Mouse (Mus musculus) layer of hippocampus, adult 8-10 months (tissue): Measurements from ENCODE around the gene S100a5. TPM values are rescaled to one million over a fixed set of nuclear protein-coding genes. Genes with fewer than 3 reads are reported as not detected.
A peak's percentile ranks its signal among the peaks of the same experiment; 100 is the strongest.

Experiments
- DNase-seq, 2 experiments: peaks; one replicate each; pipeline ENCODE4 v3.0.0; 2022; ENCODE audit warnings: low spot score in 2 of 2
- total RNA-seq, 4 experiments: library from RNA; stranded (reverse); gene quantifications; 2 replicates each; pipeline ENCODE4 v1.2.4; 2022

The S100a5 gene
- total RNA-seq, 4 experiments from 2014 or later, result not detected

DNA sequence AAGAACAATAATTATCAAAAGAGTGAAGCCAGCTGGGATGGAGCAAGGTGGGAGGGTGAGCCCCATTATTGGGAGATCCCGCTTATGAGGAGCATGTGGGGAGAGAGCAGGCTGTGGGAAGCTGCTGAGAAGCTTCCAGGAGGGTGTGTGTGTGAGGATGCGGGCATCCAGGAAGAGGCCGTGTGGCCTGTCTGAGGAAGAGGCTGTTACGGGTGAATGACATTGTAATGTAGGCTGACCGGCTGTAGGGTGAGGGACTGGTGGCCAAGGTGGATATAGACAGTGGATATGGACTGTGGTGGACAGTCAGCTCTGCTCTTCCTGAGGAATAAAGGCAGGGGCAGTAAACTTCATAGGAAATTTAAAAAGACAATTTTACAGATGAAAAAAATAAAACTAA, 17.2 kb downstream of the S100a5 start:
- DNase-seq, result no peak

DNA sequence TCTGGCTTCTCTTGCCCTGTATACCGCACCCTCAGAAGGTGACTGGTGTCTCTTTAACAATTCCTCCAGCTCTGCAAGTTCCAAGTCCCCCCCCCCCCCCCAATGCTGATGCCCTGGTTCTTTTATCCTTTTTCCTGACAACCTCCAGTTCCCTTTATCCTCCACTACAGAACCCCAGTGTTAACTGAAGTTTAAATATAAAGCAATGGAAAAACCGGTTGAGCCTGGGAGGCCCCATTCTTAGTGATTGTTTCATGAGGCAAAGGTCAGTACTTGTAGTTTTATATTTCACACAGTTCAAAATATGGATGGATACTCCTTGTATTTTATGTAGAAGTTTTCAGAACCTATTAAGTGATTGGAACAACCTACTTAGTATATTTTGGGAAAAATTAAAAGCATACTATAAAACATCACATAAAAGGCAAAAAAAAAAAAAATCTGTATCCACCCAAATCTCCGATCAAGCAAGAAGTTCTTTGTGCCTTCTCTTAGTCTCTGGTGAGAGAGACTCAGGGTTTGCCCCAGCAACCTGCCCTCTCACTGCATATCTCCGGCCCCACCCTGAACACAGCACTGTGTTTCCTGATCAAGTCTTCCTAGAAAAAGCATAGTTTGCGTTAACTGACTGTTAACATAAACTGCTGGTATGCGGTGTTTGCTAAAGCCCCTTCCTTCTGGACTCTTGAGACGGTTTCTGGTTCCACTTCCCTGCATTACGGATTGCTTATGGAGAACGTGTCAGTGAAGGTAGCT, 18.1 kb downstream of the S100a5 start:
- DNase-seq, result no peak

DNA sequence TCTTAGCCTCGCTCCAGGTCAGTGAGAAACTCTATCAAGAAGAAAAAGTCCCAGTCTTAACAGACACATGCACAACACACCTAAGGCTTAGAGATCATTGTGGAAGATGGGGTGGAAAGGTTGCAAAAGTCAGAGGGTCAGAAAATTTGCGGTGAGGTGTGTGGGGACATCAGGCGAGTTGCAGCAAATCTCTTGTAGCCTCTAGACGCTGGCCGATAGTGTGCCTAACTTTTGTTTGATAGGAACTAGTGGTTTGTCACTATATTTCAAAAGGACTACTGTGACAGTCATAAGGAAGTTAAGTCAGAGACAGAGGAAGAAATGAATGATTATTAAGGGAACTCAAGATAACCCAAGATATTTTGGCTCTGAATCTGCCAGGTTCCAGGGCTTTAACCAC, 19.0 kb downstream of the S100a5 start:
- no peak for DNase-seq

DNA sequence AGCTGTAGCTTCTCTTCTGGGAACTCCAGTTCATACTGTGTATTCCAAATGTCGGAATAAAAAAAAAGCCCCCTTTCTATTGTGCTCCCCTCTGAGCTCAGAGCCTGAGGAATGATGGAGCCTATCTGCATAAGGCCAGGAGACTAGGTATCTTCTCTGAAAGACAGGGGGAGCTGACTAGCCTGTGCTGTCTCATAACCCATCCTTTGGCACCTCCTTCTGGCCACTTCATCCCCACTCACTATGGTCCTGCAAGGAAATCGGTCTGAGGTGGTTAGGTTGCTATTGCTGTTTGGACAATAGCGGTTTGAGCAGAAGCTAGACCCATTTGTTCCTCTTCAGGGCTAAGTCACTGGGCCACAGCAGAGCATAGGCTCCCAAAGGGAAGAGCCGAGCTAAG, 19.5 kb downstream of the S100a5 start:
- no peak for DNase-seq

DNA sequence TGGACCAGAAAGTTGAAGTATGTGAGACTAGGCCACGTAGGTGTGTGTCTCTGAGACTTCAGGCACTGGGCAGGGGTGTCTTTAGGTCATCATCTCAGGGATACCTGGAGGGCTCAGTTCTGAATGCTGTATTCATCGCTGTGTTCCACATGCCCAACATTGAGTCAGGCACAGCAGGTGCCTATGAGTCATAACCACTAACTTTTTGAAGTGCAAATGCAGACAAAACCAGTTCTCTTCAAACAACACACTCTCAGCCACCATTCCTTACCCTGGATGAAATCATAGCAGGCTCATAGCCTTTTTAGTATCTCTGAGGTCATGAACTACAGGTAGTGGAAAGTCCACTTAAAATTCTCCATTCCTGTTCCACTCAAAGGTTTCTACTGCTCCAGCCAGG, 21.0 kb downstream of the S100a5 start:
- DNase-seq, result no peak

DNA sequence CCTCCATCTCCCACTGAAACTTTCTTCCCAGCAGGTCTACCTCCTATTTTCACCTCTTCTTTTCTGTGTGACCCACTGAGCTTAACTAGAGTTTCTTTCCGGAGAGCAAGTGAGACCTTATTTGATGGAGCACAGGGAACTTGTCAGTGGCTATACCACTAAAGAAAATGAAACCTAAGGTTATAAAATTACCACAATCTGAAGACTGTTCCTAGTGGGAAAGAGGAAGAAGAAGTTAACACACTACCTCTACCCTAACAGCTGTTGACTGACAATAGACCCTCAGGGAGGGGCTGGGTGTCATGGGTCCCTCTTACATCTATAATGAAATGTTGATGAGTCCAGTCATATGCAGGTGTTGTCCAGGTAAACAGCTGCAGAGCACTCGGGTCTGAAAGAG, 23.7 kb downstream of the S100a5 start:
- DNase-seq, result no peak

DNA sequence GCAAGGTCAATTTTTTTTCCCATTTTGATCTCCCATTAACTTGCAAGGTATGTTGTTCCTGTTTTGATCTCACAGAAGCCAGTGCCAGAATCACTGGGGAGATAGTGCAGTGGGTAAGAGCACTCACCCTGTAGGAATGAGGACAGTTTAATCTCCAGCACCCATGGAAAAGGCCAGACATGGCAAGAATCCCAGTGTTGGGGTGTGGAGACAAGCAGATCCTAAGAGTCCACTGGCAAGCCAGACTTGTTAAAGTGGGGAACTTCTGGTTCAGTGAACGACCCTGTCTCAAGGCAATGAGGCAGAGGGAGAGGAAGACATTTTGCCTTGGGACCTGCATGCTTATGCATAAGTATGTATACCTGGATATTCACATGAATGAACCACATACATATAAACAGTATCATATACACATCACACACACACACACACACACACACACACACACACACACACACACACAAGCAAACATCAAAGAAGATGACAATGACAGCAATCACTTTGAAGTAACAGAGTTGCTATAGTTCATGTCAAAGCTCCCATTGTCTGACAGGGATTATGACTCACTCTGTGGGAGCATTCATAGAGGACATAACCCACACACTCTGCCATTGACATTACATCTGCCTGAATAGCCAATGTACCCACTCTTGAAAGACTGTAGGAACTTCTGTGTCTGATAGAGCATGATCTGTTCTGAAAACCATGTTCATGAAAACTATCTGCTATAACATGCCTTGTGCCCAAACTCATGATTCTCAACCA, 30.4 kb downstream of the S100a5 start:
- no peak for DNase-seq

DNA sequence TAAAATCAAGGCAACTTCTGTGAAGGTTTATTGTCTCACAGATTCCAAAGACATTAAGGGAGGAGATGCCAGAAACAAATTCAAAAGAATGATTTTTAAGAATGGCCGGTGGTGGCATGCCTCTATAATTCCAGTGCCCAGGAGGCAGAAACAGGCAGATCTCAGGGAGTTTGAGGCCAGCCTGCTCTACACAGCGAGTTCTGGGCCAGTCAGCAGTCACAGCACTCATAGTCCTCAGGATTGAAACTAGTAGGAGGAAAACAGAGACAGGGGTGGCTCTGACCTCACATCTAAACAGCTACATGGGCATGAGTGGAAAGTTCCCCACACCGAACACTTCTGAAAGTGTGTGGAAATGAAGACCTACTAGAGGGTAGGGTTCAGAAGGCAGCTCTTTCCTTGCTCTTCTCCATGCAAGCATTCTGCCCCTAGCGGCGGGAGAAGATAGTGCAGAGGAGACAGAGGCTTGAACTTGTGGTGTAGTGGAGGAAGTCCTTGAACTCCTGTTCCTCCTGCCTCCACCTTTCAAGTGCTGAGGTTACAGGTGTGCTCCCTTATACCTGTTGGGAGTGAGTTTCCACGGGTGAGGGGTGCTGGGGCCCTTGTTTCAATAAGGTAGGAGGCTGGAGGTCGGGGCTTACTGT, 31.3 kb downstream of the S100a5 start:
- no peak for DNase-seq

DNA sequence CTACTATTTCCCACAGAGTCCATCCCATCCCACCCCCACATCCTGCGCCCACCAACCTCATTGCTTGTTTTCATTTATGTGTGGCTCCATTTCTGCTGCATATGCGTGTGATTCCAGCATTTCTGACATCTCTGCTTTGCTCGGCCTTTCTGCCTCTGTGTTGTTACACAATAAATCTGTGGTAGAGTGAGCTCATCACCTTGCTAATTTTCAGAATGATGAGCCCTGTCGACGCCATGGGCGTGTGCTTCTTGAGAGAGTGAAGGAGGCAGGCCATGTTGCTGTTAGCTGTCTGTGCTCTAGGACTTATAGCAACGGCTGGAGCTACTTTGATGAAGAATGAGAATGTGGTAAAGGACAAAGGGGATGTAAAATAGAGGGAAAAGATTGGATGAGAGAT, 32.7 kb downstream of the S100a5 start:
- no peak for DNase-seq

DNA sequence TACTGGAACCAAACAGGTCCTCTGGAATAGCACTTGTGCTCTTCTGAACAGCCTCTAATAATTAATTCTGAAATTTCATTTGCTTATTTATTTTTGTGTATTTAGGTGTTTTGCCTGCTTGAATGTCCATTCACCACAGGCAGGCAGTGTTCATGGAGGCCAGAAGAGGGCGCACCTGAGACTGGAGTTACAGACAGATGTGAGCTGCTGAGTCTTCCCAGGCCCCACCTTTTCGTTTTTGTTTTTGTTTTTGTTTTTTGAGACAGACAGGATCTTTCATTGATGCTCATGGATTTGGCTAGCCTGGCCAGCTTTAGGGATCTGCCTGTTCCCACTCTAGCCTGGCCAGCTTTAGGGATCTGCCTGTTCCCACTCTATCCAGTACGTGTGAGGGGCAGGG, 35.9 kb downstream of the S100a5 start:
- peak in 1 of 2 experiments; percentile 30 for DNase-seq

DNA sequence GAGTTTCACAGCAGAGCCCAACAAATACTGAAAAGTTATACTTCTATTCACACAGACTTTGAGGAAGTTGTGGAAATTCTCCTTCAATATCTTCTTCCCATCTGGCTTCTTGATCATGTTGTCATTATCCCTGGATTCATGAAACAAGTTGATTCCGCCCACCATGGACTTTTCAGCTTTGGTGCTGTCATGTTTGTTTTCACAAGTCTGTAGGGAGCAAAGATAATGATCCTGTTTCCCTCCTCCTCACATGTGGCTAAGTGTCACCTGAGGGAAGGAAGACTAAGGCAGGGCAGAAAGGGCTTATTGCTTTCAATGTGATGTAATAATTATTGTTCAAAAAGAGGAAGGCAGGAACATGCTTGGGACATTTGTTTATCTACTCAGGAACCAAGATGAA, 39.0 kb downstream of the S100a5 start:
- no peak for DNase-seq

DNA sequence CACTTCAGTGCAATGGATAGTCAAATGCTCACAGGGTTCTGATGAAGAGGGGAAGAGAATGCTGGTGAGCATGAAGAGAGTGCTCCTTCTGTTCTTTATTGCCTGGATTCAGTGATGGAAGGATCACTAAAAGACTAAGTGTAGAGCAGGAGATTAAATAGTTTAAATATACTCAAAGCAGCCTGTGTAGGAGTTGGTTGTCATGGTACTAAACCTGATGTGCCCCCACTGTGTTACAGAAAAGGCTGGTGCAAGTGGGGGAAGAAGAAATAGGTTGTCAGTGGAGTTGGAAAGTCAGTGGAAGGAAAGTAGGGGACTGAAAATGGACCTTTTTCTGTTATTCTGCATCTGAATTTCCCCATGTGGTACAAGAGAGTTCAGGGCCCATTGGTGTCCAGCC, 40.7 kb downstream of the S100a5 start:
- no peak for DNase-seq

DNA sequence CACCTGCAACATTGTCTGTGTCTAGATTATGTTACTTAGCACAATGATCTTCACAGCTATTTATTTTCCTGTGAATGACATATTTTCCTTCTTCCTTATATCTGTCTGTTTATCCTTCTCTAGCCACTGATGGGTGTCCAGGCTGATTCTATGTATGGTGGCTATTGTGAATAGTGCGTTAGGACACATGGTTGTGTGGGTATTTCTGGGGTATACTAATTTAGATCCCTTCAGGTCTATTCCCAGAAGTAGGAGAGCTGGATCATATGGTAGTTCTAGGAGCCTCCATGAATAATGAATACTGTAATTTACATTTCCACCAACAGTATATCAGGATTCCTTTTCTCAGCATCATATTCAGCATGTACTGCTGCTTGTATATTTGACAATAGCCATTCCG, 41.5 kb downstream of the S100a5 start:
- DNase-seq, result no peak

DNA sequence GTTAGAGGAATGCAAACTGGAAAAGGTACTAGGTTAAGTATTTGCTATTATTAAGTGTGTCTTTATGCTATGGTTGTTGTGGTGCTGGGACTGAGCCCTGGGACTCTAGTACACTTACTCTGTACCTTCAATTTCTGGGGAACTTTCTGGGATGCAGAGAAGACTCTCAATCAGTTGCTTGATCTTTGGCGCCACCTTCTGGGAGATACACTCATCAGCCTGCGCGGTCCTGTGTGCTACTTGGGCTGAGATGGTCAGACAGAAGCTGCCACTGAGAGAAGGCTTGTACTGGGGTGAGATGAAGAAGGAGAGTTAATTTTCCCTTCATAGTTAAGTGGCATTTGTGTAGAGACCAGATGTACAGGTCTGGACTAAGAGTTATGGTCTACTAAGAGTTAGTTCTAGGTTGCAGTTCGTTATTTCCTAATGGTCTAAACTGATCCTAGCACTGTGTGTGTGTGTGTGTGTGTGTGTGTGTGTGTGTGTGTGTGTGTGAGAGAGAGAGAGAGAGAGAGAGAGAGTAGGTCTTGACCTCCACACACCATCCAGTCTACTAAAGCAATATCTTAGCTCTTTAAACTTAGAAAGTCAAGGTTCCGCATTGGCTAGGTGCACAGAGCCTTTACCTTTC, 44.7 kb downstream of the S100a5 start:
- peak; percentile 41 to 85 for DNase-seq

DNA sequence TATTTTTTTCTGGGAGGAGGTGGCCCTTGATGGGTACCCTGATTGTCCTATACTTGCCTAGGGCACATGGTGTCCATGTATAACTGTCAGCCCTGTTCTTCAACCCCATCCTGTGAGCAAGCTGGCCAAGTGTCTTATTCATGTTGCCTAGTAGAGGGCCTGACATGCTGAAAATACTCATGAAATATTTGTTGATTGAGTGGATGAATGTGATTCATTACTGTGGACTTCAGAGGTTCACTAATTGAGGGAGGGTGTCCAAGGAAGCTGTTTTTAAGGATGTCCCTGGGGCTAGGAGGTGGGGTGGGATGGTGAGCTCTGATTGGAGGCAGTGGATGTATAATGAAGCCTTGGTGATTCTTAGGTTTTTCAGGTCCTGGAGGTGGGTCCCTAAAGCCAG, 45.4 kb downstream of the S100a5 start, which contains the start of gene S100a7a:
Gene S100a7a (plus strand): TSS at position 301 of the 400 bp plus-strand sequence.
- no peak for DNase-seq

DNA sequence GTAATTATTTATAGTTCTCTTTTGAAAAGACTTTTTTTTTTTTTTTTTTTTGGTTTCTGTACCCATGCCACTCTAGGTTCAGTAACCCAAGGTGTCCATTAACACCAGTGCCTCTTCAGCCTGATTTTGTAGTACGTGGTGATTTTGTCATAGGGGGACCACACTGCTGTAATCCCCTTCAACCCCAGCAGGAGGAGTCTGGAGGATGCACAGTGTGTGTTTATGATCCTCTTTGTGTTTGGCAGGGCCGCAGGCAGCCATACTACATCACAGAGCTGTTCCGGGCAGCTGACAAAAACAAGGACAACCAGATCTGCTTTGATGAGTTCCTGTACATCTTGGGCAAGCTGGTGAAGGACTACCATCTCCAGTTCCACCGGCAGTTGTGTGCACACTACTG, 49.1 kb downstream of the S100a5 start:
- no peak for DNase-seq

DNA sequence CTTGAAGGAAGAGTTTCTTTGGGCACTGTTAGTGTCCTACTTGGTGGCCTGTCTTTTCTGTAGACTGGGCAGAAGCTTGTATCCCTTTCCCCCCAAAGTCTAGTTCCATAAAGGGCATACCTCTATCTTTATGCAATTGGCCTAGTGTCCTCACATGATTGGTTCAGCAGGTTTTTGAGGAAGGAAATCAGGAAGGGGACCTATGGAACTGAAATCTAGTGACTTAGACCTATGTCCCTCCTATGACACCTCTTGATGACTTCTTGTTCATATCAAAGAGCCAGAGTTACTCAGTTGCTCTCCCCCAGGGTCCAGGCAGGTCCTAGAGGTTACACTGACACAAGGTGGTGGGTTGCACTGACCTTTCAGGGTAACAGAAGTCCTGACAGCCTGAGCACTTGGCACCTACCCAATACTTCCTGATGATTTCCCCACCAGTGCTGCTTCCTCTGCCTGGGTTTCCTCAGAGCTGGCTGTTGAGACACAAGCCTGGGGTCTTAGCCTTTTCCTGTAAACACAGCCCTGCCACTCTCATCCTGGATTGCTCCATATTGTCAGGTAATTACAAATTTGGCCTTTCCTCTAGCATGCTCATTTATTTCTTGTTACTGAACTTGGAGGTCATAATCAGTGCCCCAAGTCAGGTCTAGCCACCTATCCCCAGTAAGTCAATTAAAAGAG, 51.2 kb downstream of the S100a5 start:
- no peak for DNase-seq
